Mouse (Mus musculus): ENCODE measurements at regions not wholly inside any gene's neighbourhood (a gene's known extent, or its start where the extent isn't known, plus 50 kb on each side); places are given as distances from the start of the nearest gene placed in this dataset.

- TF ChIP-seq POLR2A (IDR thresholded peaks at IDR 0.05; ENCODE audit: insufficient read depth, low read depth, low read length) (no peak), CTCF (IDR thresholded peaks at IDR 0.05; ENCODE audit: insufficient read depth, low read depth, low read length) (no peak)
Measured at GRCm38 (mm10) chr1:61111731-61112309, 134.1 kb downstream of the Icos start.
